Mouse (Mus musculus): Measurements from ENCODE around the gene Nfya. TPM values are rescaled to one million over a fixed set of nuclear protein-coding genes. Genes with fewer than 3 reads are reported as not detected.

Nfya gene
- polyA plus RNA-seq, 1 experiment: 28.6 TPM

GRCm38 (mm10) chr17:48433689-48434330 lies 24.1 kb upstream of the Nfya start:
- no peaks in the 10 kb centered on the region; the same call in 1 of the 2 replicates for H3K4me1 ChIP-seq (ENCODE audit: control insufficient read depth, insufficient read depth, low read length)
- 75% methylated on average over 6 of the region's 6 CpGs for WGBS
- TF ChIP-seq CTCF (IDR thresholded peaks at IDR 0.05; ENCODE audit: control insufficient read depth, insufficient read depth, low read length) (no peak), POLR2A (IDR thresholded peaks at IDR 0.05; ENCODE audit: borderline replicate concordance, control insufficient read depth, low read depth, low read length) (no peak)

DNA sequence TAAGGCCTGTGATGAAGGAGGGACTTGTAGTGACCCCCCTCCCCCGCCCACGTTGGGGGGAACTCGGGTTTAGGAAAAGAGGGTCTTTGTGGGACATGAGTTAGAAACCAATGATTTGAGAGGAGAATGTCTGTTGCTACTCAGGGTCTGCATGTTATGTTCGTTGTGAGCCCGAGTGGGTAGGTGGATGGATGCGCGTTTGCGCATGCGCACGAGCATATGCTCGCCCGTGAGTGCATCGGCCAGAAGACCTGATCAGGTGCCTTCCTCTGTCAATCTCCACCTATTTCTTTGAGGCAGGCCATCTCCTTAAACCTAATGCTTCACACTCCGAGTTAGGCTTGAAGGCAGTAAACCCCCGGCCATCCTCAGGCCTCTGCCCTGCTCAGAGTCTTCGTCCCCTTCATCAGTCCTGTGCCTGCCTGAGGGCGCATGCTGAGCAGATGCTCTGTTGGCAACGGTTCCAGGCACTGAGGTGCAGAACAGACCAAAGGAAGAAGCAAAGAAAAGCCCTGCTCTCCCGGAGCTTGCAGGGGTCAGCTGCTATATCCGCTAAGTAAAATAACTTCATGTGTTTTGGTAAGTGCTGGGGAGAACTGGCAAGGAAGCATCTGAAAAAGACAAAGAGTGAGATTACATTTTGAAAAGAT lies 23.4 kb upstream of the Nfya start:
- TF ChIP-seq POLR2A (IDR thresholded peaks at IDR 0.05; ENCODE audit: borderline replicate concordance, control insufficient read depth, low read depth, low read length): no peak
- no peak for TF ChIP-seq CTCF (IDR thresholded peaks at IDR 0.05; ENCODE audit: control insufficient read depth, insufficient read depth, low read length)
- WGBS: 88% methylated on average over 20 of the region's 20 CpGs
- no peak overlapping the region for H3K27ac ChIP-seq (ENCODE audit: control insufficient read depth, insufficient read depth, low read depth, low read length, poor library complexity)

More at GRCm38 (mm10) chr17:48433689-48434330, 24.1 kb upstream of the Nfya start:
- no peak overlapping the region for H3K4me3 ChIP-seq (replicated peaks; ENCODE audit: control insufficient read depth, low read depth, low read length)
- no peak overlapping the region for H3K27ac ChIP-seq (ENCODE audit: control insufficient read depth, insufficient read depth, low read depth, low read length, poor library complexity)

GRCm38 (mm10) chr17:48432158-48432980 lies 22.7 kb upstream of the Nfya start, which contains the start of gene Apobec2:
TSS of gene Apobec2 (minus strand) at chr17:48432930.
- H3K4me3 ChIP-seq (replicated peaks; ENCODE audit: control insufficient read depth, low read depth, low read length): no peak within 1 kb of the TSS
- peaks cover 1% of the 10 kb centered on the region; the same call in 1 of the 2 replicates for H3K4me1 ChIP-seq (ENCODE audit: control insufficient read depth, insufficient read depth, low read length)
- WGBS: 74% methylated on average over 16 of the region's 16 CpGs
- no peak for TF ChIP-seq POLR2A (IDR thresholded peaks at IDR 0.05; ENCODE audit: borderline replicate concordance, control insufficient read depth, low read depth, low read length)
- no peak for TF ChIP-seq CTCF (IDR thresholded peaks at IDR 0.05; ENCODE audit: control insufficient read depth, insufficient read depth, low read length)
- H3K27ac ChIP-seq (ENCODE audit: control insufficient read depth, insufficient read depth, low read depth, low read length, poor library complexity): no peak within 1 kb of the TSS

More for the DNA sequence above, 23.4 kb upstream of the Nfya start:
- Histone ChIP-seq H3K4me3 (replicated peaks; ENCODE audit: control insufficient read depth, low read depth, low read length) (no peak overlapping the region), H3K4me1 (ENCODE audit: control insufficient read depth, insufficient read depth, low read length) (peaks cover 1% of the 10 kb centered on the region; the same call in 1 of the 2 replicates)

DNA sequence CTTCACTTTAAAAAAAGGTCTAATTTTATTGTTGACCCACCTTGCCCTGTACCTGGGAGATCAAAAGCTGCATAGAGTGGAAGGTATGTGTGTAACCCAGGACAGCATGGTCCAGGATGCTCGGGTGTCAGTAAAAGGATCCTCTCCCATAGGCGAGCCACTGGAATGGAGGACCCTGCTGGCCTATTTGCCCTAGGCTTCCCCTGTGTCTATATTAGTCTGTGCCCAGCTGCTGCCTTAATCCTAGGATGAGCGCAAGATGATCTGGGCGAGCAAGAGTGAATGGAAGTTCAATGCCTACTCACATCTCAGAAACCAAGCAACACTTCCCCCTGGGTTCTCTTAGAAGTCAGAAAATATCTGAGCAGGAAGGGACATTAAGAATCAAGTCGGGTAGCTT lies 21.3 kb upstream of the Nfya start:
- Histone ChIP-seq H3K27ac (ENCODE audit: control insufficient read depth, insufficient read depth, low read depth, low read length, poor library complexity) (no peak overlapping the region), H3K4me1 (ENCODE audit: control insufficient read depth, insufficient read depth, low read length) (peaks cover 4% of the 10 kb centered on the region), H3K4me3 (replicated peaks; ENCODE audit: control insufficient read depth, low read depth, low read length) (no peak overlapping the region)
- TF ChIP-seq CTCF (IDR thresholded peaks at IDR 0.05; ENCODE audit: control insufficient read depth, insufficient read depth, low read length): no peak
- no peak for TF ChIP-seq POLR2A (IDR thresholded peaks at IDR 0.05; ENCODE audit: borderline replicate concordance, control insufficient read depth, low read depth, low read length)
- 71% methylated on average over 5 of the region's 5 CpGs for WGBS

DNA sequence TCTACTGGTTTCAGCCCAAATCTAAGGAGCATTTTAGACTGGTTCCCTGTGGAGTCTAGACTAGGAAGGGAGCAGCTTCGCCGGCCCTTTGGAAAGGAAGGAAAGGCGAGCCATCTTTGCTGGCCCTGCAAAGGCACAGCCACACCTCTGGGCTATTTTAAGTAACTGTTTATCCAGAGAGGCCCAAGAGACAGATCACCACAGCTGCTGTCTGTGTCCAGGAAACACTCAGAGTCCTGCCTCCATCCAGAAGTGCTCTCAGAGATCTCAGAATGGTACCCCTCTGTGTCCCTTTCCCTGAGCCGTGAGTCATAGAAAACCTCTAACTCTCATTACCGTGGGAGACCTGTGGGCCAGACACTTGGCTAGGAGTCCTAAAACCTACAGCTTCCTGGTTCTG lies 20.7 kb upstream of the Nfya start:
- WGBS: 41% methylated on average over 5 of the region's 5 CpGs
- Histone ChIP-seq H3K4me3 (replicated peaks; ENCODE audit: control insufficient read depth, low read depth, low read length) (no peak overlapping the region), H3K27ac (ENCODE audit: control insufficient read depth, insufficient read depth, low read depth, low read length, poor library complexity) (no peak overlapping the region), H3K4me1 (ENCODE audit: control insufficient read depth, insufficient read depth, low read length) (peaks cover 5% of the 10 kb centered on the region)
- TF ChIP-seq POLR2A (IDR thresholded peaks at IDR 0.05; ENCODE audit: borderline replicate concordance, control insufficient read depth, low read depth, low read length) (no peak), CTCF (IDR thresholded peaks at IDR 0.05; ENCODE audit: control insufficient read depth, insufficient read depth, low read length) (no peak)

DNA sequence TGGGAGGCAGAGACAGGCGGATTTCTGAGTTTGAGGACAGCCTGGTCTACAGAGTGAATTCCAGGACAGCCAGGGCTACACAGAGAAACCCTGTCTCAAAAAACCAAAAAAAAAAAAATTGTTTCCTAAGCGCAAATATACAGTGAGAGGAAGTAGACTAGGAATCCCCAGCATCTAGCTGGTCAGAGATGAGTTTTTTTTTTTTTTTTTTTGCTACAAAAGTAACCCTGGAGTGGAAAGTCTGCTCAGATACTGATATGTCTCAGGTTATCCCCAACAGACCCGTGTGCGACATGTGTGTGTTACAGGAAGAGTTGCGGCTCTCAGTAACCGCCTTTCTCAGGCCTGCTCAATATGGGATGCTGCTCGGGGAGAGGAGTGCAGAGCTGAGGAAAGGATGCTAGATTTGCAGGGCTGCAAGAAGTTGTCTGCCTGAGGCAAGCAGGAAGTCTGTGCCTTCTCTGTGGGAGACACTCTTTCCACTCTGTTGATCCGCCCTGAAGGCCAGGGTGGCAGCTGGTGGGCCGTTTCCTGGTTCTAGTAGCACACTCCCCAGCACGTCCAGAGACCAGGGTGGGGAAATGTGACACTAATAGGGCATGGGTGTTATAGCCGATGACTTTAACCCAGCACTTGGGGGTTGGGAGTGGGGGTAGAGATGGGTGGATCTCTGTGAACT lies 18.3 kb upstream of the Nfya start:
- Histone ChIP-seq H3K27ac (ENCODE audit: control insufficient read depth, insufficient read depth, low read depth, low read length, poor library complexity) (peak overlapping the region; percentile 50), H3K4me3 (replicated peaks; ENCODE audit: control insufficient read depth, low read depth, low read length) (no peak overlapping the region), H3K4me1 (ENCODE audit: control insufficient read depth, insufficient read depth, low read length) (peaks cover 5% of the 10 kb centered on the region)
- WGBS: 25% methylated on average over 11 of the region's 11 CpGs
- TF ChIP-seq CTCF (IDR thresholded peaks at IDR 0.05; ENCODE audit: control insufficient read depth, insufficient read depth, low read length) (no peak), POLR2A (IDR thresholded peaks at IDR 0.05; ENCODE audit: borderline replicate concordance, control insufficient read depth, low read depth, low read length) (no peak)

- TF ChIP-seq CTCF (IDR thresholded peaks at IDR 0.05; ENCODE audit: control insufficient read depth, insufficient read depth, low read length) (no peak), POLR2A (IDR thresholded peaks at IDR 0.05; ENCODE audit: borderline replicate concordance, control insufficient read depth, low read depth, low read length) (no peak)
- peak overlapping the region; percentile 89 for H3K27ac ChIP-seq (ENCODE audit: control insufficient read depth, insufficient read depth, low read depth, low read length, poor library complexity)
- 30% methylated on average over 13 of the region's 13 CpGs for WGBS
- no peak overlapping the region for H3K4me3 ChIP-seq (replicated peaks; ENCODE audit: control insufficient read depth, low read depth, low read length)
- peaks cover 5% of the 10 kb centered on the region for H3K4me1 ChIP-seq (ENCODE audit: control insufficient read depth, insufficient read depth, low read length)
These were observed 17.5 kb upstream of the Nfya start for GRCm38 (mm10) chr17:48426991-48427750.

Data from bone marrow, adult 2 months (tissue).